Mouse (Mus musculus): ENCODE data around the gene Slc38a2.

- TF ChIP-seq GATA1 (IDR thresholded peaks at IDR 0.05; ENCODE audit: borderline replicate concordance, low read length), result no peak
- no peak for TF ChIP-seq FLI1 (IDR thresholded peaks at IDR 0.05; ENCODE audit: low read length)
These were observed 14.5 kb upstream of the Slc38a2 start for GRCm38 (mm10) chr15:96713758-96714675.
